Mouse (Mus musculus) liver, embryonic 14.5 days (tissue): ENCODE measurements around the gene Phf23. TPM values are rescaled to one million over a fixed set of nuclear protein-coding genes. Genes with fewer than 3 reads are reported as not detected.

Experiments
- ATAC-seq: fragments of 200-750 bp; cut with Nextera tagmentation; 2 replicates; pipeline ENCODE4 v1.8.0; 2017; ENCODE audit warnings: moderate number of reproducible peaks, mild to moderate bottlenecking, moderate library complexity; ENCODE audit not compliant: insufficient read depth
- DNase-seq, 3 experiments: peaks; one replicate each; pipeline ENCODE4 v3.0.0-alpha.2; 2012 to 2013; ENCODE audit warnings: low read depth in 3 of 3, low spot score in 3 of 3
- H3K27ac ChIP-seq: fragments of 300-500 bp; sonication (generic); 2 replicates; pipeline ENCODE4 v1.5.1; 2014; ENCODE audit warnings: moderate library complexity, mild to moderate bottlenecking, control low read depth, inconsistent platforms
- H3K27me3 ChIP-seq: fragments of 300-500 bp; sonication (generic); 2 replicates; pipeline ENCODE4 v1.6.1; 2014; ENCODE audit warnings: mild to moderate bottlenecking, low read length, moderate library complexity; ENCODE audit not compliant: control insufficient read depth, insufficient read depth
- H3K36me3 ChIP-seq: fragments of 300-500 bp; sonication (generic); replicated peaks from 2 replicates; pipeline ENCODE4 v1.6.1; 2014; ENCODE audit warnings: low read depth; ENCODE audit not compliant: control insufficient read depth, insufficient read depth
- H3K4me1 ChIP-seq, 2 experiments: fragments of 200-500 bp in 1 of 2; fragments of 300-500 bp in 1 of 2; sonication (generic) in 1 of 2; replicated peaks; 2 replicates each; pipeline ENCODE4 v1.6.1; 2012 to 2014; ENCODE audit warnings: antibody characterized with exemption in 1 of 2, inconsistent platforms in 1 of 2, low read length in 1 of 2; ENCODE audit not compliant: control insufficient read depth in 2 of 2, insufficient read depth in 2 of 2
- H3K4me2 ChIP-seq: fragments of 300-500 bp; sonication (generic); 2 replicates; pipeline ENCODE4 v1.6.1; 2014; ENCODE audit warnings: low read depth, mild to moderate bottlenecking, control low read depth, moderate library complexity
- H3K4me3 ChIP-seq, 2 experiments: fragments of 200-500 bp in 1 of 2; fragments of 300-500 bp in 1 of 2; sonication (generic) in 1 of 2; 2 replicates each; pipeline ENCODE4 v1.5.1; 2012 to 2014; ENCODE audit warnings: low read depth in 2 of 2, low read length in 2 of 2, mild to moderate bottlenecking in 2 of 2, control low read depth in 1 of 2, inconsistent platforms in 1 of 2, moderate library complexity in 1 of 2; ENCODE audit not compliant: insufficient read depth in 1 of 2
- H3K9ac ChIP-seq: fragments of 300-500 bp; sonication (generic); replicated peaks from 2 replicates; pipeline ENCODE4 v1.6.1; 2014; ENCODE audit warnings: mild to moderate bottlenecking, control low read depth, moderate library complexity
- H3K9me3 ChIP-seq: fragments of 300-500 bp; sonication (generic); 2 replicates; pipeline ENCODE4 v1.6.1; 2016; ENCODE audit warnings: low read length, mixed read lengths; ENCODE audit not compliant: control insufficient read depth
- CTCF ChIP-seq: IDR thresholded peaks from 2 replicates; pipeline ENCODE4 v1.5.1; 2016; ENCODE audit warnings: antibody characterized with exemption, low read depth, control low read depth
- EP300 ChIP-seq: IDR thresholded peaks from 2 replicates; pipeline ENCODE4 v1.6.1; 2016; ENCODE audit warnings: antibody characterized with exemption, low read depth
- WGBS: fragments of 180-500 bp; shearing (Covaris S2); extraction: QIAGEN DNeasy Blood & Tissue Kit; methylation state at CpG from one replicate; pipeline ENCODE4 v1.1.7; 2014; ENCODE audit not compliant: insufficient replicate concordance; 5-methylcytosine and 5-hydroxymethylcytosine counted together
- polyA plus RNA-seq, 2 experiments: library from polyadenylated mRNA; depleted of rRNA in 1 of 2; stranded (reverse) in 1 of 2; unstranded in 1 of 2; fragments of >200 nt; fragmentation: Nextera tagmentation in 1 of 2; extraction: Ambion mirVana in 1 of 2; gene quantifications; 2 replicates each; pipeline versions ENCODE4 v1.2.1 to v1.2.3; 2012 to 2014

Gene Phf23
- polyA plus RNA-seq, 2 experiments: 12.1 to 14.8 TPM

GRCm38 (mm10) chr11:69966006-69966859 lies 29.3 kb upstream of the Phf23 start:
- 1% methylated on average over 57 of the region's 59 CpGs for WGBS

GRCm38 (mm10) chr11:69966860-69967517 lies 28.6 kb upstream of the Phf23 start:
- Histone ChIP-seq H3K4me2 (peak overlapping the region; percentile 56), H3K4me3 (peak overlapping the region in 1 of 2 experiments; percentile 35; a peak in 2 of 4 replicates), H3K36me3 (no peaks in the 10 kb centered on the region; the same call in 1 of the 2 replicates), H3K27me3 (peaks cover 51% of the 10 kb centered on the region), H3K9me3 (no peaks in the 10 kb centered on the region), H3K4me1 (peaks cover 6 to 8% of the 10 kb centered on the region in 2 experiments; a peak in 2 of 4 replicates), H3K27ac (no peak overlapping the region), H3K9ac (no peak overlapping the region)
- no peak for TF ChIP-seq CTCF
- TF ChIP-seq EP300: no peak
- ATAC-seq (no peak), DNase-seq (no peak)
- WGBS: 27% methylated on average over 17 of the region's 17 CpGs

More at GRCm38 (mm10) chr11:69966006-69966859, 29.3 kb upstream of the Phf23 start:
- TF ChIP-seq CTCF (no peak), EP300 (no peak)
- Histone ChIP-seq H3K36me3 (no peaks in the 10 kb centered on the region; the same call in 1 of the 2 replicates), H3K27me3 (peaks cover 54% of the 10 kb centered on the region), H3K9ac (no peak overlapping the region), H3K27ac (no peak overlapping the region), H3K9me3 (no peaks in the 10 kb centered on the region), H3K4me2 (peak overlapping the region; percentile 56), H3K4me1 (peaks cover 6 to 8% of the 10 kb centered on the region in 2 experiments; a peak in 2 of 4 replicates), H3K4me3 (peak overlapping the region; percentile 23 to 35)
- ATAC-seq: peak; percentile 43; the same call in 1 of the 2 replicates
- no peak for DNase-seq

GRCm38 (mm10) chr11:69968793-69969192 lies 26.8 kb upstream of the Phf23 start:
- peaks cover 6 to 8% of the 10 kb centered on the region in 2 experiments; a peak in 2 of 4 replicates for H3K4me1 ChIP-seq
- no peak overlapping the region for H3K27ac ChIP-seq

GRCm38 (mm10) chr11:69970222-69970621 lies 25.4 kb upstream of the Phf23 start:
- H3K27me3 ChIP-seq: peaks cover 21% of the 10 kb centered on the region
- no peaks in the 10 kb centered on the region for H3K9me3 ChIP-seq
- no peak for DNase-seq
- H3K4me3 ChIP-seq: no peak overlapping the region
- H3K27ac ChIP-seq: no peak overlapping the region
- 80% methylated on average over 6 of the region's 6 CpGs for WGBS
- no peak for TF ChIP-seq CTCF
- no peak for TF ChIP-seq EP300
- no peak overlapping the region for H3K4me2 ChIP-seq
- no peak overlapping the region for H3K9ac ChIP-seq
- peaks cover 6 to 8% of the 10 kb centered on the region in 2 experiments; a peak in 2 of 4 replicates for H3K4me1 ChIP-seq
- H3K36me3 ChIP-seq: peaks cover 16% of the 10 kb centered on the region
- ATAC-seq: no peak

More at GRCm38 (mm10) chr11:69968793-69969192, 26.8 kb upstream of the Phf23 start:
- no peak overlapping the region for H3K9ac ChIP-seq
- TF ChIP-seq EP300 (no peak), CTCF (no peak)
- peaks cover 35% of the 10 kb centered on the region for H3K27me3 ChIP-seq
- H3K9me3 ChIP-seq: no peaks in the 10 kb centered on the region
- H3K36me3 ChIP-seq: peaks cover 4% of the 10 kb centered on the region
- H3K4me3 ChIP-seq: no peak overlapping the region
- 69% methylated on average over 4 of the region's 4 CpGs for WGBS
- DNase-seq: no peak
- H3K4me2 ChIP-seq: no peak overlapping the region
- ATAC-seq: no peak

- peaks cover 15% of the 10 kb centered on the region for H3K27me3 ChIP-seq
- no peak for TF ChIP-seq CTCF
- no peak for DNase-seq
- no peak overlapping the region for H3K4me2 ChIP-seq
- H3K4me1 ChIP-seq: peaks cover 5 to 8% of the 10 kb centered on the region in 2 experiments; a peak in 2 of 4 replicates
- H3K27ac ChIP-seq: no peak overlapping the region
- H3K4me3 ChIP-seq: no peak overlapping the region
- no peaks in the 10 kb centered on the region for H3K9me3 ChIP-seq
- no peak overlapping the region for H3K9ac ChIP-seq
- ATAC-seq: no peak
- WGBS: 62% methylated on average over 3 of the region's 3 CpGs
- peaks cover 16% of the 10 kb centered on the region for H3K36me3 ChIP-seq
These were observed 24.8 kb upstream of the Phf23 start for GRCm38 (mm10) chr11:69970775-69971174.
